Mouse (Mus musculus) neural tube, embryonic 13.5 days (tissue): Measurements from ENCODE around the gene Cldnd1. TPM values are rescaled to one million over a fixed set of nuclear protein-coding genes. Genes with fewer than 3 reads are reported as not detected.

Experiments used
- ATAC-seq: fragments of 200-750 bp; cut with Nextera tagmentation; 2 replicates; pipeline ENCODE4 v1.8.0; 2017; ENCODE audit warnings: low read depth, mild to moderate bottlenecking, moderate TSS enrichment, moderate library complexity
- H3K27ac ChIP-seq: fragments of 300-500 bp; sonication (generic); replicated peaks from 2 replicates; pipeline ENCODE4 v1.5.1; 2015; ENCODE audit warnings: moderate library complexity, mild to moderate bottlenecking, inconsistent platforms
- H3K27me3 ChIP-seq: fragments of 300-500 bp; sonication (generic); 2 replicates; pipeline ENCODE4 v1.6.1; 2015; ENCODE audit warnings: mild to moderate bottlenecking, inconsistent platforms
- H3K36me3 ChIP-seq: fragments of 300-500 bp; sonication (generic); 2 replicates; pipeline ENCODE4 v1.6.1; 2015; ENCODE audit warnings: mild to moderate bottlenecking, inconsistent platforms
- H3K4me1 ChIP-seq: fragments of 300-500 bp; sonication (generic); replicated peaks from 2 replicates; pipeline ENCODE4 v1.6.1; 2015; ENCODE audit warnings: inconsistent platforms
- H3K4me2 ChIP-seq: fragments of 300-500 bp; sonication (generic); 2 replicates; pipeline ENCODE4 v1.6.1; 2015; ENCODE audit warnings: inconsistent platforms, mild to moderate bottlenecking, moderate library complexity
- H3K4me3 ChIP-seq: fragments of 300-500 bp; sonication (generic); 2 replicates; pipeline ENCODE4 v1.5.1; 2015; ENCODE audit warnings: mild to moderate bottlenecking, inconsistent platforms
- H3K9ac ChIP-seq: fragments of 300-500 bp; sonication (generic); 2 replicates; pipeline ENCODE4 v1.6.1; 2015; ENCODE audit warnings: moderate library complexity, mild to moderate bottlenecking, inconsistent platforms
- H3K9me3 ChIP-seq: fragments of 300-500 bp; sonication (generic); 2 replicates; pipeline ENCODE4 v1.6.1; 2016; ENCODE audit warnings: inconsistent platforms
- WGBS: fragments of 180-500 bp; shearing (Covaris S2); methylation state at CpG from one replicate; pipeline ENCODE4 v1.1.7; 2015; 5-methylcytosine and 5-hydroxymethylcytosine counted together
- polyA plus RNA-seq: library from polyadenylated mRNA; unstranded; fragments of >200 nt; fragmentation: Nextera tagmentation; extraction: Ambion mirVana; gene quantifications from 2 replicates; pipeline ENCODE4 v1.2.1, GENCODE M21; 2015

Cldnd1 gene
- polyA plus RNA-seq: 141 and 155 TPM in 2 replicates

DNA sequence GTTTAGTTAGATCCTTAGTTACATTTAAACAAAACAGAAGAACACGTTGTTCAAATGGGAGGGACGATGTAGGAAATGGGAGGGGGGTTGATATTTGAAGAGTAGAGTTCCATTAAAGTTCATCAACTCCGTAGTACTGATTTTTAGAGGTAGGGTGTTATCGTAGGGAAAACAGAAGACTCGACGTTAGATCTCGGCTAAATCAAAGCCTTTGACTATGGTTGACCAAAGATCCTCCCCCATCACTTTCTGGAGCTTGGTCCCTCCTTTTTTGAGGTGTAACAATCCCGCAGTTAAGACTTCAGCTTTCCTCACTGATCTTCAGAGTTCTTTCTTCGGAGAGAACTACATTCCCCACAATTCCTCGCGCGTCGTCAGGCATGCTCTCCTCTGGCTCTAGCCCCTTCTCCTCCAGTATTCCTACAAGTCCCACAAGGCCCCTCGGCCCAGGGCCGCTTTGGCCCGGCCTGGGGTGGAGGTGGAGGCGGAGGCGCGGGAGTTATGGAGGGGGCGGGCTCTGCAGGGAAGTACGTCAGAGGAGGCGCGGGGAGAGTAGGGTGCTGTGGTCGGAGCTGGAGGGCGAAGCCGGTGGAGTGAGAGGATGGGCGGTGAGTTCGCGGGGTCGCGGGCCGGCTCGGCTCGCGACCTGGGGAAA is at the start of gene Cldnd1:
Gene Cldnd1 (plus strand): TSS at position 434 of the 655 bp plus-strand sequence.
- H3K4me1 ChIP-seq: peaks cover 13% of the 10 kb centered on the region
- no peaks in the 10 kb centered on the region for H3K27me3 ChIP-seq
- ATAC-seq: peak; percentile 100
- H3K36me3 ChIP-seq: peaks cover 24% of the 10 kb centered on the region
- peak within 1 kb of the TSS; percentile 86 for H3K27ac ChIP-seq
- peak within 1 kb of the TSS; percentile 79 for H3K9ac ChIP-seq
- H3K4me2 ChIP-seq: peak within 1 kb of the TSS; percentile 64
- 2% methylated on average over 35 of the region's 35 CpGs for WGBS
- no peaks in the 10 kb centered on the region for H3K9me3 ChIP-seq
- H3K4me3 ChIP-seq: peak within 1 kb of the TSS; percentile 76

DNA sequence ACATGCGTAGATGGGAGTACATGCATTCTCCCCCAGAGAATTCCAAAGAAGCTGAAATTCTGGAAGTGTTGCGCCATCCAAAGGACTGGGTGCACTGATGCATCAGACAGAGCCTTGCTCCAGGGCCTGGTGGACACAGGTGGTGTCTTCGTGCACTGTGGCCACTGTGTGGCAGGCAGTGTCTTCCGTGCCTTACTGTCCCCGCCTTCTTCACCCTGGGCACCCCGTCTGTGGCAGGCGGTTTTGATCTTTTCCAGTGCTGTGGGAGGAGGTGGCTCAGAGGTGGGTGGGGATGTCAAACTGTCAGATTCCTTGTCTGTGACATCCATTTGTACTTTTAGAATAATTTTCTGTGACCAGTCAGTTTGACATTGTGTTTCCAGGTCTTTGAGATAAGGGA is 49.0 kb upstream of the Cldnd1 start:
- Histone ChIP-seq H3K36me3 (peaks cover 58% of the 10 kb centered on the region), H3K4me2 (no peak overlapping the region), H3K27ac (no peak overlapping the region), H3K4me1 (no peaks in the 10 kb centered on the region), H3K27me3 (no peaks in the 10 kb centered on the region), H3K4me3 (no peak overlapping the region), H3K9me3 (no peaks in the 10 kb centered on the region), H3K9ac (no peak overlapping the region)
- no peak for ATAC-seq
- 85% methylated on average over 7 of the region's 7 CpGs for WGBS

DNA sequence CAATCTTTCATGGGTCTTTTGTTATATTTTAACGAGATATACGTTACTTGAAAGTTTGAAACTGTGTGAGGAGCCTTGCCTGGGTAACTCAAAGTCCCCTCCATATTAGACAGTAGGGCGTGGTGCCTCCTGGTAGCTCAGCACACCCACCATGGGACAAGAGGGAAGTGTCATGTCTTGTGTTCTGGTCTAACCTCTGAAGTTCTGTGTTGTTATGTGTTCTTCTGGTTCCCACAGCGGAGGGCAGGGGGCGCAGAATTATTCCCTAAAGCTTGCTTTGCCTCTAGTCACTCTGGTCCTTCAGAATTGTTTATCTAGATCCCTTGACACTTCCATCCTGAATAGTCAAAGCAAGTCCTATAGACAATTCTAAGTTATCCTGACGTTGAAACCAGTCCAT is 45.7 kb upstream of the Cldnd1 start:
- Histone ChIP-seq H3K4me3 (no peak overlapping the region), H3K36me3 (peaks cover 30% of the 10 kb centered on the region), H3K27ac (no peak overlapping the region), H3K9me3 (no peaks in the 10 kb centered on the region), H3K27me3 (no peaks in the 10 kb centered on the region), H3K9ac (no peak overlapping the region), H3K4me1 (no peaks in the 10 kb centered on the region), H3K4me2 (no peak overlapping the region)
- WGBS: 96% methylated on average over 6 of the region's 6 CpGs
- ATAC-seq: no peak

DNA sequence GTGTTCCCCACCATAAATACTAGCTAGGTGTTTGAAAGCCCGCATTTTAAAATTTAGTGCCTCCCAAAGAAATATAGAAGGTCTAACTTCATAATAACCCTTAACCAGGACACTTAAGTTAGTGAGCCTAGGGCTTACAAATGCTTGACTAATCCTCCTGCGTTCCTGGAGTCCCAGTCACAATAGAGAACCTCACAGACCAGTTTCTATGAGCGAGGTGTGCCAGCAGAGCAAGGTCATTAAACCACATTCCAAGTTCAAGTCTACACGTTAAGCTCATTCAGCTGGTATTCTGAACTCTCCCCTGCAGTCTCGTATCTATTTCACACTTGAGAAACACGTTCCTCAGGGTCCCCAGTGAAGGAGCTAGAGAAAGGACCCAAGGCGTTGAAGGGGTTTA is 44.8 kb upstream of the Cldnd1 start:
- Histone ChIP-seq H3K27me3 (no peaks in the 10 kb centered on the region), H3K4me1 (no peaks in the 10 kb centered on the region), H3K9me3 (no peaks in the 10 kb centered on the region), H3K36me3 (peaks cover 22% of the 10 kb centered on the region), H3K27ac (no peak overlapping the region), H3K9ac (no peak overlapping the region), H3K4me2 (no peak overlapping the region), H3K4me3 (no peak overlapping the region)
- ATAC-seq: no peak
- 87% methylated on average over 7 of the region's 7 CpGs for WGBS

DNA sequence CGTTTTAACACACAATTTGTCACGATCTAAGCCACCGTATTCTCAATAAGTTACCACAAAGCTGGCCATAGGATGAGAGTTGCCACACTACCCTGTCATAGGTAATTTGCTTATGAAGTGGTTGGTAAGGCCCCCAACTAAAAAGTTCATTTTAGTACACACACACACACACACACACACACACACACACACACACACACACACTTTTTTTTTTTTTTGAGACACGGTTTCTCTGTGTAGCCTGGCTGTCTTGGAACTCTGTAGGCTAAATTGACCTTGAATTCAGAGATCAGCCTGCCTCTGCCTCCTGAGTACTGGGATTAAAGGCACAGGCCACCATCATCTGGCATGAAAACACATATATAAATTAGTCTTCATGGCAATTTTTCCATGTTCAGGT is 43.8 kb upstream of the Cldnd1 start:
- no peak for ATAC-seq
- no peaks in the 10 kb centered on the region for H3K4me1 ChIP-seq
- WGBS: 96% methylated on average over 4 of the region's 4 CpGs

DNA sequence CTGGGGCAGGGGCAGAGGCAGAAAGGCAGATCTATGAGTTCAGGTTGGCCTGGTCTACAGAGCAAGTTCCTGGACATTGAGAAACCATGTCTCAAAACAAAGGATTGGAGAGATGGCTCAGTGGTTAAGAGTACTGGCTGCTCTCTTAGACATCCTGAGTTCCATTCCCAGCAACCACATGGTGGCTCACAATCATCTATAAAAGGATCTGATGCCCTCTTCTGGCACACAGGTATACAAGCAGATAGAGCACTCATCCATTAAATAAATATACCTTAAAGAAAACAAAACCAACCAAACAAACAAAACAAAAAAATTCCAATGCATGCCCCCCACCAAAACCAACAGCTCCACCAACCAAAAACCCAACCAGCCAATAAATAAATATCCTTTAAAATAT is 43.2 kb upstream of the Cldnd1 start:
- H3K4me3 ChIP-seq: no peak overlapping the region
- no peaks in the 10 kb centered on the region for H3K27me3 ChIP-seq
- no peak for ATAC-seq
- peaks cover 11% of the 10 kb centered on the region; the same call in 1 of the 2 replicates for H3K36me3 ChIP-seq
- H3K9me3 ChIP-seq: no peaks in the 10 kb centered on the region
- H3K9ac ChIP-seq: no peak overlapping the region
- H3K4me1 ChIP-seq: no peaks in the 10 kb centered on the region
- no peak overlapping the region for H3K27ac ChIP-seq
- no peak overlapping the region for H3K4me2 ChIP-seq

More for the DNA sequence above, 43.8 kb upstream of the Cldnd1 start:
- Histone ChIP-seq H3K9ac (no peak overlapping the region), H3K36me3 (peaks cover 13% of the 10 kb centered on the region; the same call in 1 of the 2 replicates), H3K4me3 (no peak overlapping the region), H3K27me3 (no peaks in the 10 kb centered on the region), H3K9me3 (no peaks in the 10 kb centered on the region), H3K4me2 (no peak overlapping the region), H3K27ac (no peak overlapping the region)

DNA sequence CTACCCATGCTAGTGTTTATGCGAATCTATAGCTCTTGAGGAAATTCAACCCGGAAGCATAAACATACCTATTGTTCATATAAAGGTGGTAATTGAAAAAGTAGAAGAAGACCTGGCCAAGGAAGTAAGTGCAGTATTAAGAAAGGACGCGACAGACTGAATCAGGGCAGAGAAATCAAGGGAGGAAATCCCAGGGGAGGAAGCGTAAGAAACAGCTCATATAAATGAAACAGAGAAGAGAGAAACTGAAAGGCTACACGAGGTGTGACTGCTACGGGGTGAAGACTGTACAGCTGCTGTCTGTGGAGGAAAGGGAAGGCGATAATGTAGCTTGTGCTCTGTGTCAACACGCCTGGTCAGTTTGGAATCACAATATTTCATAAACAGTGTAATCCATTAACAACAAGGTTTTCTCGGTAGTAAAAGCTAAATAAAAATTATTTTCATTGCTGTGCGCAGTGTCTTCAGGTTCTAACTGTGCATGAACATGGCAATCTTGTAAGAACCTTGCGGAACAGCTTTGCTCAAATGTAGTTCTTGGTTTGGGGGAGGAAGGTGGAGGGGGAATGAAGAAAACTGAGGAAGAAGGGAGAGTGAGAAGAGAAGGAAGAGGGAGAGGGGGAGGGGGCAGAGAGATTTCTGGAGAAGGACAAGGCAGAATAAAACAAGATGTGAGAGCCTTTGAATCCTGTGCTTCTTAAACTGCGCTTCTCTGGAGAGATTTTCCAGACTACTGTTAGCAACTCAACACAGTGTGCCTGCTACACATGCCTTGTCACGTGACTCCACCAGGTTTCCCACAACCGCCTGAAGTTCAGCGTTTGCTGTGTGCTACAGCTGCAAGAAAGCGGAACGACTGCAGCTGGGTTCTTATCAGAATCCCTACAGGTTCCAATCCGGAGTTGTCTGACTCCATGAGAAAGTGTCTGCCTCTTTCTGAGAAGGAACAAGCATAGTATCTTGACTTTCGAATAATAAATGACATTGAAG is 41.9 kb upstream of the Cldnd1 start:
- no peak overlapping the region for H3K9ac ChIP-seq
- H3K4me3 ChIP-seq: no peak overlapping the region
- peaks cover 6% of the 10 kb centered on the region; the same call in 1 of the 2 replicates for H3K36me3 ChIP-seq
- no peak for ATAC-seq
- H3K4me2 ChIP-seq: no peak overlapping the region
- no peaks in the 10 kb centered on the region for H3K9me3 ChIP-seq
- 78% methylated on average over 20 of the region's 20 CpGs for WGBS
- no peaks in the 10 kb centered on the region for H3K27me3 ChIP-seq
- no peaks in the 10 kb centered on the region for H3K4me1 ChIP-seq
- H3K27ac ChIP-seq: no peak overlapping the region

DNA sequence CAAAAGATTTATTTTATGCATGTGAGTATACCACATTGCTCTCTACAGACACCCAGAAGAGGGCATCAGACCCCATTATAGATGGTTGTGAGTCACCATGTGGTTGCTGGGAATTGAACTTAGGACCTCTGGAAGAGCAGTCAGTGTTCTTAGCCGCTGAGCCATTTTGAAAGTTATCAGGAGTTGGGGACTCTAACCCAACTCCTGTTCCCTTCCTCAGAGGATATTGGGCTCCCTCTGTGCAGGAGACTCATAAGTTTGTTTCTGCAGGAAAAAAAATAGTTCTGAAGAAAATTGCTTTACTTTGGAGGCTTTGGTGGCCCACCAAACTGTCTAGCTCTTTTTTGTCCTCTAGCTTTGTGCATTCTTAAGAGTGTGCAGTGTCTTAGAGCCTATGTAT is 39.2 kb upstream of the Cldnd1 start:
- Histone ChIP-seq H3K9me3 (no peaks in the 10 kb centered on the region), H3K4me2 (no peak overlapping the region), H3K36me3 (no peaks in the 10 kb centered on the region), H3K9ac (no peak overlapping the region), H3K27ac (no peak overlapping the region), H3K4me1 (no peaks in the 10 kb centered on the region), H3K27me3 (no peaks in the 10 kb centered on the region), H3K4me3 (no peak overlapping the region)
- WGBS: 97% methylated on average over 1 of the region's 1 CpGs
- ATAC-seq: no peak

DNA sequence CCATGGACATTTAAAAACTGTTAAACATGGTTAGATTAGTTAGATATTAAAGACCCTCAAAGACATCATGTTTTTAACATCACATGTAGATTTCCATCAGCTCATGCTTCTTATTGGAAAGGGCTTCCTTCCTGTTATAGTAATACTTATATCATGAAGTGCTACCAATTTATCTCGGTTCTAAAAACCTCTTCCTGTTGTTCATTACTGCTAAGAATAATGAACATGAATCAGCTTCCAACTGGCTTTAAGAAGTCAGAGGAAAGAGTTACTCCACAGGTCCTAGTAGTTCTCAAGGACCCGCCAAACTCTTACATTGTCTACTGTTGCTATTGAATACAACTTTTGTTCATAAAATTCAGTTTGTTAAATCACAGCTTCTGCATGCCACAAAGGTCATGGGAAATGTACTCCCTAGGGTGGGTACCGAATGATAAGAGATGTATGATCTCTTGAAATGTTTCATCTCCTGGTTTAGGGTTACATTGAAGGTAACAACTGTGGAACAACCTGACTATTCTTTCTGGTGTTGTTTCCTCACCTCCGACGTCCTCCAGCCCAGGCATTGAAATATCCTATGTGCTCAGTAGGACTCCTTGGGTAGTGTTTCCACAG is 38.0 kb upstream of the Cldnd1 start:
- H3K4me3 ChIP-seq: no peak overlapping the region
- 88% methylated on average over 5 of the region's 5 CpGs for WGBS
- H3K4me1 ChIP-seq: no peaks in the 10 kb centered on the region
- H3K36me3 ChIP-seq: no peaks in the 10 kb centered on the region
- no peaks in the 10 kb centered on the region for H3K9me3 ChIP-seq
- H3K9ac ChIP-seq: no peak overlapping the region
- H3K27ac ChIP-seq: no peak overlapping the region
- ATAC-seq: no peak
- H3K4me2 ChIP-seq: no peak overlapping the region
- H3K27me3 ChIP-seq: no peaks in the 10 kb centered on the region

GRCm38 (mm10) chr16:58690322-58690732 is 37.4 kb upstream of the Cldnd1 start:
- H3K27me3 ChIP-seq: no peaks in the 10 kb centered on the region
- no peaks in the 10 kb centered on the region for H3K4me1 ChIP-seq
- no peaks in the 10 kb centered on the region for H3K9me3 ChIP-seq
- H3K36me3 ChIP-seq: no peaks in the 10 kb centered on the region
- WGBS: 89% methylated on average over 5 of the region's 5 CpGs
- no peak overlapping the region for H3K4me3 ChIP-seq
- H3K27ac ChIP-seq: no peak overlapping the region
- ATAC-seq: no peak
- H3K4me2 ChIP-seq: no peak overlapping the region
- no peak overlapping the region for H3K9ac ChIP-seq

- Histone ChIP-seq H3K36me3 (no peaks in the 10 kb centered on the region), H3K4me3 (no peak overlapping the region), H3K4me1 (no peaks in the 10 kb centered on the region), H3K4me2 (no peak overlapping the region), H3K9me3 (no peaks in the 10 kb centered on the region), H3K9ac (no peak overlapping the region), H3K27ac (no peak overlapping the region), H3K27me3 (no peaks in the 10 kb centered on the region)
- WGBS: 90% methylated on average over 5 of the region's 5 CpGs
- ATAC-seq: no peak
Observed at GRCm38 (mm10) chr16:58694091-58694490, 33.6 kb upstream of the Cldnd1 start.

DNA sequence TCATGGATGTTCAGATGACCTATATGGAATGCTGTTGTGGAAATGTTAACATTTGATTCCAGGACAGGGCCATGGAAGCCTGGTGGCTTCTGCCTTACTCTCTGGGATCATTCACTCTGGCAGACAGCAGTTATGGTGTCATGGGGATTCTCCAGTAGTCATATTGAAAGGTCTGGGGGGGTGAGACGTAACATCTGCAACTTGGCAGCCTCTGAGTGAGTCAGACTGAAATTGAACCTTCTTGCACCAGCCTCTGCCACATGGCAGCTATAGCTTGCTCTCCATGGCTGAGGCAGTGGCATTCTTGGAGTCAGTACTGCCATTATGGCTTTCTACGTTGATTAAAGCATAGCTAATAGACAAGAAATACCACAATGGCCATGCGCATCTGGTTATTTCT is 30.9 kb upstream of the Cldnd1 start:
- Histone ChIP-seq H3K27me3 (no peaks in the 10 kb centered on the region), H3K4me2 (no peak overlapping the region), H3K9ac (no peak overlapping the region), H3K9me3 (no peaks in the 10 kb centered on the region), H3K4me1 (no peaks in the 10 kb centered on the region), H3K4me3 (no peak overlapping the region), H3K27ac (no peak overlapping the region), H3K36me3 (no peaks in the 10 kb centered on the region)
- no peak for ATAC-seq
- 88% methylated on average over 3 of the region's 3 CpGs for WGBS
